Mouse (Mus musculus): ENCODE measurements around the gene Rnf182.

- TF ChIP-seq CTCF (IDR thresholded peaks at IDR 0.05; ENCODE audit: low read depth, low read length) (no peak), POLR2A (IDR thresholded peaks at IDR 0.05; ENCODE audit: extremely low read depth, insufficient read depth, low read length) (no peak)
These were observed 27.4 kb upstream of the Rnf182 start for GRCm38 (mm10) chr13:43587844-43588840.
